Mouse (Mus musculus): Measurements from ENCODE around the gene Gpr87. TPM values are rescaled to one million over a fixed set of nuclear protein-coding genes. Genes with fewer than 3 reads are reported as not detected.

Gpr87 gene
- polyA plus RNA-seq, 1 experiment from 2014 or later: not detected

- no peak overlapping the region for H3K9ac ChIP-seq (ENCODE audit: low read depth, low read length)
- no peaks in the 10 kb centered on the region for H3K9me3 ChIP-seq (replicated peaks; ENCODE audit: control insufficient read depth, low read length)
- no peak for ATAC-seq (ENCODE audit: low read depth)
- no peak overlapping the region for H3K4me2 ChIP-seq (ENCODE audit: low read depth, low read length)
- no peaks in the 10 kb centered on the region for H3K36me3 ChIP-seq (ENCODE audit: control insufficient read depth, insufficient read depth)
- H3K27me3 ChIP-seq (ENCODE audit: control insufficient read depth, insufficient read depth, low read depth, low read length): no peaks in the 10 kb centered on the region
- H3K4me1 ChIP-seq (ENCODE audit: control insufficient read depth, low read depth, low read length): peaks cover 2% of the 10 kb centered on the region; the same call in 1 of the 2 replicates
- WGBS (ENCODE audit: insufficient replicate concordance): 41% methylated on average over 8 of the region's 8 CpGs
- no peak overlapping the region for H3K4me3 ChIP-seq (ENCODE audit: low read depth, low read length)
- no peak overlapping the region for H3K27ac ChIP-seq (ENCODE audit: low read length)
Observed at GRCm38 (mm10) chr3:59203802-59204520, 9.1 kb upstream of the Gpr87 start.

- no peaks in the 10 kb centered on the region for H3K9me3 ChIP-seq (replicated peaks; ENCODE audit: control insufficient read depth, low read length)
- 65% methylated on average over 4 of the region's 4 CpGs for WGBS (ENCODE audit: insufficient replicate concordance)
- no peak overlapping the region for H3K4me2 ChIP-seq (ENCODE audit: low read depth, low read length)
- no peak overlapping the region for H3K4me3 ChIP-seq (ENCODE audit: low read depth, low read length)
- no peaks in the 10 kb centered on the region for H3K36me3 ChIP-seq (ENCODE audit: control insufficient read depth, insufficient read depth)
- no peak for ATAC-seq (ENCODE audit: low read depth)
- no peak overlapping the region for H3K9ac ChIP-seq (ENCODE audit: low read depth, low read length)
- H3K4me1 ChIP-seq (ENCODE audit: control insufficient read depth, low read depth, low read length): no peaks in the 10 kb centered on the region
- H3K27me3 ChIP-seq (ENCODE audit: control insufficient read depth, insufficient read depth, low read depth, low read length): no peaks in the 10 kb centered on the region
- H3K27ac ChIP-seq (ENCODE audit: low read length): no peak overlapping the region
Observed at GRCm38 (mm10) chr3:59197329-59197948, 2.5 kb upstream of the Gpr87 start.

- Histone ChIP-seq H3K9me3 (replicated peaks; ENCODE audit: control insufficient read depth, low read length) (no peaks in the 10 kb centered on the region), H3K4me1 (ENCODE audit: control insufficient read depth, low read depth, low read length) (no peaks in the 10 kb centered on the region), H3K4me2 (ENCODE audit: low read depth, low read length) (no peak overlapping the region), H3K36me3 (ENCODE audit: control insufficient read depth, insufficient read depth) (no peaks in the 10 kb centered on the region), H3K4me3 (ENCODE audit: low read depth, low read length) (no peak overlapping the region), H3K27ac (ENCODE audit: low read length) (no peak overlapping the region), H3K9ac (ENCODE audit: low read depth, low read length) (no peak overlapping the region), H3K27me3 (ENCODE audit: control insufficient read depth, insufficient read depth, low read depth, low read length) (no peaks in the 10 kb centered on the region)
- ATAC-seq (ENCODE audit: low read depth): no peak
- WGBS (ENCODE audit: insufficient replicate concordance): 68% methylated on average over 7 of the region's 7 CpGs
Observed at GRCm38 (mm10) chr3:59194099-59194498, 805 bp downstream of the Gpr87 start.

- no peaks in the 10 kb centered on the region for H3K27me3 ChIP-seq (ENCODE audit: control insufficient read depth, insufficient read depth, low read depth, low read length)
- ATAC-seq (ENCODE audit: low read depth): no peak
Observed at GRCm38 (mm10) chr3:59191674-59192073, 3.2 kb downstream of the Gpr87 start.

GRCm38 (mm10) chr3:59187336-59187735 lies 7.6 kb downstream of the Gpr87 start:
- no peaks in the 10 kb centered on the region for H3K4me1 ChIP-seq (ENCODE audit: control insufficient read depth, low read depth, low read length)
- H3K4me3 ChIP-seq (ENCODE audit: low read depth, low read length): no peak overlapping the region
- no peaks in the 10 kb centered on the region for H3K9me3 ChIP-seq (replicated peaks; ENCODE audit: control insufficient read depth, low read length)
- ATAC-seq (ENCODE audit: low read depth): no peak
- 57% methylated on average over 4 of the region's 4 CpGs for WGBS (ENCODE audit: insufficient replicate concordance)
- H3K9ac ChIP-seq (ENCODE audit: low read depth, low read length): no peak overlapping the region
- no peaks in the 10 kb centered on the region for H3K36me3 ChIP-seq (ENCODE audit: control insufficient read depth, insufficient read depth)
- H3K4me2 ChIP-seq (ENCODE audit: low read depth, low read length): no peak overlapping the region
- H3K27ac ChIP-seq (ENCODE audit: low read length): no peak overlapping the region
- no peaks in the 10 kb centered on the region for H3K27me3 ChIP-seq (ENCODE audit: control insufficient read depth, insufficient read depth, low read depth, low read length)

More at GRCm38 (mm10) chr3:59191674-59192073, 3.2 kb downstream of the Gpr87 start:
- Histone ChIP-seq H3K9me3 (replicated peaks; ENCODE audit: control insufficient read depth, low read length) (no peaks in the 10 kb centered on the region), H3K9ac (ENCODE audit: low read depth, low read length) (no peak overlapping the region), H3K4me2 (ENCODE audit: low read depth, low read length) (no peak overlapping the region), H3K27ac (ENCODE audit: low read length) (no peak overlapping the region), H3K4me1 (ENCODE audit: control insufficient read depth, low read depth, low read length) (no peaks in the 10 kb centered on the region), H3K36me3 (ENCODE audit: control insufficient read depth, insufficient read depth) (no peaks in the 10 kb centered on the region), H3K4me3 (ENCODE audit: low read depth, low read length) (no peak overlapping the region)
- WGBS (ENCODE audit: insufficient replicate concordance): 75% methylated on average over 6 of the region's 6 CpGs

- H3K9ac ChIP-seq (ENCODE audit: low read depth, low read length): no peak overlapping the region
- no peak overlapping the region for H3K27ac ChIP-seq (ENCODE audit: low read length)
- H3K4me1 ChIP-seq (ENCODE audit: control insufficient read depth, low read depth, low read length): no peaks in the 10 kb centered on the region
- H3K27me3 ChIP-seq (ENCODE audit: control insufficient read depth, insufficient read depth, low read depth, low read length): no peaks in the 10 kb centered on the region
- 68% methylated on average over 4 of the region's 4 CpGs for WGBS (ENCODE audit: insufficient replicate concordance)
- no peak for ATAC-seq (ENCODE audit: low read depth)
- H3K4me3 ChIP-seq (ENCODE audit: low read depth, low read length): no peak overlapping the region
- no peaks in the 10 kb centered on the region for H3K36me3 ChIP-seq (ENCODE audit: control insufficient read depth, insufficient read depth)
- no peaks in the 10 kb centered on the region for H3K9me3 ChIP-seq (replicated peaks; ENCODE audit: control insufficient read depth, low read length)
- H3K4me2 ChIP-seq (ENCODE audit: low read depth, low read length): no peak overlapping the region
Observed at GRCm38 (mm10) chr3:59185662-59186061, 9.2 kb downstream of the Gpr87 start.

GRCm38 (mm10) chr3:59182129-59182528 lies 12.8 kb downstream of the Gpr87 start:
- Histone ChIP-seq H3K27ac (ENCODE audit: low read length) (no peak overlapping the region), H3K36me3 (ENCODE audit: control insufficient read depth, insufficient read depth) (no peaks in the 10 kb centered on the region), H3K9me3 (replicated peaks; ENCODE audit: control insufficient read depth, low read length) (no peaks in the 10 kb centered on the region), H3K4me2 (ENCODE audit: low read depth, low read length) (no peak overlapping the region), H3K4me3 (ENCODE audit: low read depth, low read length) (no peak overlapping the region), H3K4me1 (ENCODE audit: control insufficient read depth, low read depth, low read length) (no peaks in the 10 kb centered on the region; the same call in none of the 2 replicates), H3K9ac (ENCODE audit: low read depth, low read length) (no peak overlapping the region), H3K27me3 (ENCODE audit: control insufficient read depth, insufficient read depth, low read depth, low read length) (no peaks in the 10 kb centered on the region)
- ATAC-seq (ENCODE audit: low read depth): no peak

GRCm38 (mm10) chr3:59181134-59181533 lies 13.8 kb downstream of the Gpr87 start:
- WGBS (ENCODE audit: insufficient replicate concordance): 59% methylated on average over 5 of the region's 5 CpGs
- no peaks in the 10 kb centered on the region for H3K36me3 ChIP-seq (ENCODE audit: control insufficient read depth, insufficient read depth)
- no peak overlapping the region for H3K4me2 ChIP-seq (ENCODE audit: low read depth, low read length)
- no peaks in the 10 kb centered on the region; the same call in none of the 2 replicates for H3K4me1 ChIP-seq (ENCODE audit: control insufficient read depth, low read depth, low read length)
- H3K27ac ChIP-seq (ENCODE audit: low read length): no peak overlapping the region
- H3K27me3 ChIP-seq (ENCODE audit: control insufficient read depth, insufficient read depth, low read depth, low read length): no peaks in the 10 kb centered on the region
- H3K9me3 ChIP-seq (replicated peaks; ENCODE audit: control insufficient read depth, low read length): no peaks in the 10 kb centered on the region
- no peak overlapping the region for H3K4me3 ChIP-seq (ENCODE audit: low read depth, low read length)
- no peak for ATAC-seq (ENCODE audit: low read depth)
- H3K9ac ChIP-seq (ENCODE audit: low read depth, low read length): no peak overlapping the region

GRCm38 (mm10) chr3:59176871-59177270 lies 18.0 kb downstream of the Gpr87 start:
- WGBS (ENCODE audit: insufficient replicate concordance): 51% methylated on average over 5 of the region's 5 CpGs
- H3K4me2 ChIP-seq (ENCODE audit: low read depth, low read length): no peak overlapping the region
- H3K27ac ChIP-seq (ENCODE audit: low read length): no peak overlapping the region
- H3K4me1 ChIP-seq (ENCODE audit: control insufficient read depth, low read depth, low read length): no peaks in the 10 kb centered on the region; the same call in none of the 2 replicates
- no peak overlapping the region for H3K4me3 ChIP-seq (ENCODE audit: low read depth, low read length)
- ATAC-seq (ENCODE audit: low read depth): no peak
- H3K9ac ChIP-seq (ENCODE audit: low read depth, low read length): no peak overlapping the region
- H3K36me3 ChIP-seq (ENCODE audit: control insufficient read depth, insufficient read depth): no peaks in the 10 kb centered on the region
- H3K27me3 ChIP-seq (ENCODE audit: control insufficient read depth, insufficient read depth, low read depth, low read length): no peaks in the 10 kb centered on the region
- H3K9me3 ChIP-seq (replicated peaks; ENCODE audit: control insufficient read depth, low read length): no peaks in the 10 kb centered on the region
